Mouse (Mus musculus) thymus, postnatal 0 days (tissue): ENCODE data around the gene Dnttip2. TPM values are rescaled to one million over a fixed set of nuclear protein-coding genes. Genes with fewer than 3 reads are reported as not detected.
"Not testable (repeated sequence)": the region's sequence is repeated elsewhere in the genome, so short reads cannot be mapped to it uniquely, and the experiment has no call there.

Experiments
- DNase-seq: peaks from one replicate; pipeline ENCODE4 v3.0.0-alpha.2; 2015; ENCODE audit warnings: low spot score
- polyA plus RNA-seq: library from polyadenylated mRNA; unstranded; fragments of >200 nt; fragmentation: Nextera tagmentation; extraction: Ambion mirVana; gene quantifications from 2 replicates; pipeline ENCODE4 v1.2.1, GENCODE M21; 2015

Gene Dnttip2
- polyA plus RNA-seq, 1 experiment from 2014 or later, result 71.5 TPM

DNA sequence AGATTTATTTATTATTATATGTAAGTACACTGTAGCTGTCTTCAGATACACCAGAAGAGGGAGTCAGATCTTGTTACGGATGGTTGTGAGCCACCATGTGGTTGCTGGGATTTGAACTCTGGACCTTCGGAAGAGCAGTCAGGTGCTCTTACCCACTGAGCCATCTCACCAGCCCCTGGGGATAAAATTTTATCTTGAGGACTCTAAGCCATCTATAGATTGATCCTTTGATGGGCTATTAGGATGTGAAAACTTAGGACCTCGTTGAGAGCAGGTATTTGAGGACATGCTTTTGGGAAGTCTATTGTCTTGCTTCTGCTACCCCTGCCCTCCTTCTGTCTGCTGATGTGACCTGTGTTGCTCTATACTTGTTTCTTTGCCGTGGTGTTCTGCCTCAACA lies 15.2 kb downstream of the Dnttip2 start:
- DNase-seq, result not testable (repeated sequence)

GRCm38 (mm10) chr3:122290696-122291095 lies 16.5 kb downstream of the Dnttip2 start:
- no peak for DNase-seq

DNA sequence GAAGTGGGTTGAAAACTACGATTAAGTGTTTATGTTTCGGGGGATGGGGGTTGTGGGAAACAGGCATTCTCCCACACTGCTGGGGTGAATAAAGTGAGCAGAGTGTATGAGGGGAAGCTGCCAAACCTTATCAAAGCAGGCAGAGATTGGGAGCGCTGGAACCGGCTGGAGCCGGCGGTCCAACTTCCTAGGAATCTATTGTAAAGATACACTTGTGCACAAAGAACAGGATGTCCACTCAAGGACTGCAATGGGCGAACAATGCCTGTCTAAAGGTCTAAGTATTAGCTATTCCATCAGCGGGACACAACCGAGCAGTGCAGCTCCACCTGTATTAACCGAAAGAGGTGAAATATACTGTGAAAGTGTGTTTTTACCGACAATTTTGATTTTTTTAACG lies 17.6 kb downstream of the Dnttip2 start:
- no peak for DNase-seq

DNA sequence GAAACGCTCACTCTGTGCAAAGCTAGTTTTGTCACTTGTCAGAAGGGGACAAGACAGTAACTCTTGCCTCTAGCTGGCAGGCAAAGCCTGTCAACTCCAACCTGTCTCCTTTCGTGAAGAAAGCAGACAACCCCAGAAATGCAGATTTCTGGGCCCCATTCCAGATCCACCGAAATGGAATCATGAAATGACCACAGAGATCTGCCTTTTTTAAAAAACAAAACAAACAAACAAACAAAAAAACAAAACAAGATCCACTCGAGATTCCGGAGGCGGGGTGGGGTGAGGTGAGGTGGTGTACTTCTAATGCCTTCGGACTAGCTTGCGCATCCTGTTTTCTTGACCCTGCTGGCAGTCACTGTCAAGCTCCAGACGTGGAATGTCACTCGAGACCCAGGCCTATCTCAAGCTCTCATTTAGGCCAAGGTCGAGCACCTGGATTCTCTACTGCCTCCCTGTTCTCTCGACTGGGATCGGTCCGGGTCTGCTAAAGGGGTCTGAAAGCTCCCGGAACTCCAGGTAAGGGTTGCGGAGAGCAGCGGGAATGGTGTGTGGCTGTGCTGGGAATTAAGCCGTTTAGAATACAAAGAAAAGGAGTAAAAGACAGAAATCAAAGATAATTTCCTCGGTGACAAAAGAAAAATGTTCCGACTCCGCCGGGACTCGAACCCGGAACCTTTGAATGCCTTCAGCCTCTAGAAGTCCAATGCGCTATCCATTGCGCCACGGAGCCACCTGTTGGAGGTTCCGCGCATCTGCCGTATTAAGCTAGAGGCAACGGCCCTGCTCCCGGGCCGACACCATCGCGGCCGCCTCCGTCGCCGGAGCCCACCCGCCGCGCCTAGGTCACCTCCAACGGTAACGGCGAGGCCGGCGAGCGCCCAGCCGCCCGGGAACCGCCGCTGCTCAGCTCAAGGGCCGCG lies 18.4 kb downstream of the Dnttip2 start:
- peak; percentile 93 for DNase-seq

DNA sequence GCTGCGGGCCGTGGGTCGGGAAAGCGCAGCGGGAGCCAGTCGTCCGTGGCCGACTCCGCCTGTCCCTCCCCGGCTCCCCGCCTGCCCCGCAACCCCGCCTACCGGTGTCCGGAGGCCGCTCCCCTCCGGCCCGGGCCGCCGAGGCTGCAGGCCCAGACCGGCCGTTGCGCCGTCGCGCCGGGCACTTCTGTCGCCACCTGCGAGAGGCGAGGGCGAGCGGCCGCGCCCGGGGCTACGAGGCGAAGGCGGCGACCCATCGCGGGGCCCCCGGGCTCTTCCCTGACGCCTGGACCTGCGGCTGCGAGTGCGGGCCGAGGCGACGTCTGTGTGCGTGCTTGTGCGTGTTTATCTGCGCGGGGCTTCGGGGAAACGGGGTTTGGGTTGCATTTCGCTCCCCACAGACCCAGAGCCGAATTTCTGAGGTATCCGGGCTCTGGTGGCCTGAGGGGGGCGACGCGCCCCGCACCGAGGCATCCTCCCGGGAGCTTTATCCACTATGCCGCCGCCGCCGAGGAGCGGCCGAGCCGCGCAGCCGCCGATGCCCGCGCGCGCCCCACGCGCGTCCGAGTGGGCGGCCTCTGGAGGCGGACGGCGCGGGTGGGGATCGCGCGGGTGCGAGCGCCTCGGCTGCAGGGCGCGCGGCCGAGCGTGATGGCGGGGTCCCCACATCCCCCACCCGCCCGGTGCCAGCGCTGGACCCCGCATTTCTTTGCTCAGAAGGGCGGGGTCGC lies 19.2 kb downstream of the Dnttip2 start:
- no peak for DNase-seq

DNA sequence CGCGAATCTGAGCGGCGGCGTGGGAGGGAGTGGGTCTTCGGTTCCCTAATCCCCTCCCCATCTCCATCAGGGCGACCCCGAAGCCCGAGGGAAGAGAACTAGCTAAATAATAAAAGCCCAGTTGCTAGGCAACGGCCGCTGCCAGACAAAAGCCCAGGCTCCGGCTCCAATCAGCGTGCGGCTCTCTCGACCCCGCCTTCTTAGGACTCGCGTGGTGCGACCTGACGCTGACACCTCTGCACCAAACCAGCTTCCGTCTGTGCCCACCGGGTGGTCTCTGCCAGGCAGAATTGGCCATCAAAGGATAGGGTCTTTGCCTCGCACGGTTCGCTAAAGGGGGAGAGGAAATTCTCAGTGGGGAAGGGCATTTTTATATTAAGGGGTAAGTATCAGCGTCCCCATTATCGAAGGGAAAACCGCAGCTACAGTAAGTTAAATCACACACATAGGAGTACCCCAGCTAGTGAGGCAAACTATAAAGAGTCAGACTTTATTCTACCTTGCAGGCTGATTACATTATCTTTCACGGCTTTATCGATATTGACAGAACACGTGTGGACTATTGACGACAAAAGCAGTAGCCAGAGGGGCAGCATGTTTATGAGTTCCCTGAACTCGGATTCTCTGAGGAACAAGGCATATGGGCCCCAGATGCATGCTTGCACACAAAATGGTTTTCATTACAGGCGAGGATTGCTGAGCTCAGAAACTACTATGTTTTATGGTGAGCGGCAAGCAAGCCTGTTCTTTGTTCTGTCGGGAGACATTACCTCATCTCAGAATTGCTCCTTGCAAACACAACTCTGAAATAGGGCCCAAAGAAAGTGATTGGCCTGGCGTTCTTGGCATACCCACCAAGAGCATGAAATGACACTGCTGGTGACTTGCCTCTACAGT lies 20.0 kb downstream of the Dnttip2 start, which contains the start of gene Bcar3:
Bcar3 (plus strand) TSS at position 183 of the 897 bp plus-strand sequence.
- peak; percentile 94 for DNase-seq

- peak; percentile 83 for DNase-seq
These were observed 21.3 kb downstream of the Dnttip2 start for GRCm38 (mm10) chr3:122295511-122295910.

- no peak for DNase-seq
These were observed 22.8 kb downstream of the Dnttip2 start for GRCm38 (mm10) chr3:122296979-122297378.

DNA sequence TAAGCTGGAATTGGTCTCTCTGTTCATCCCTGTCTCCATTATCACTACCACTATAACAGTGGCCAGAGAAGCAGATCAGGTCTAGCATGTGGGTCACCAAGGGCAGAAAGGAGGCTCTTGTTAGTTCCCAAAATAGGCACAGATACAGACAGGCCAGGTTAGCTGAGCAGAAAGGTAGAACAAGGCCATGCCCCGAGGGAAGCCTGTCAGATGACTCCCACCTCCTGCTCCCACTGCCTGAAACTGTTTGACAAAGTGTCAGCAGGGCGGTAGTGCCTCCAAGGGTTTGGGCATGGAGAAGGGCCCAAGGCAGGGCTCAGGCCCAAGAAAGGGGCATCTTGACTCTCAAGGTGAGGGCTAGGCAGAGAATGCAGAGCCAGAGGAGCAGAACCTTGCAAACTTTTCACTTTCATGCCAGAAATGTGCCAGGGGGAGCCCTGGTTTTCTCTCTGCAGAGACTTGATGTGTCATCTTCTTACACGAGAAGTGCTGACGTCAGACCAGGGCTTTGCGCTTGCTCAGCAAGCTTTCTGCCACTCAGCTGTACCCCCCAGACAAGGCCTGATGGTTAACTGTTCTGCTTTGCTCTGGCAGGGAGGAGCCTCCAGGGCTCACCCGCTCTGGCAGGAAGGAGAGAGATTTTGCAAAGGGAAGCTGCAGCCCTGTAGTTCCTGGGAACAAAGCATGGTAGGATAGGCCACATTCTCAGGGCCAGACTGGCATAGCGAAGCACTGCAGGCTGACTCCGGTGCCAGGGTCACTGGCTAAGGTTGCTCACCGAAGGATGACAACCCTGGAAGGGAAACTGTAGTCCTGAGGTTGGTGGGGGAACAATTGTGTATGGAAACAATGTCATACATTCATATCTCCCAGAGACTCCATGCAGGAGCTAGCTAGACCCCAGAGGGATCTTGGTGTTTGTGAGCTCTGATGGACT lies 27.1 kb downstream of the Dnttip2 start:
- peak; percentile 70 for DNase-seq

DNA sequence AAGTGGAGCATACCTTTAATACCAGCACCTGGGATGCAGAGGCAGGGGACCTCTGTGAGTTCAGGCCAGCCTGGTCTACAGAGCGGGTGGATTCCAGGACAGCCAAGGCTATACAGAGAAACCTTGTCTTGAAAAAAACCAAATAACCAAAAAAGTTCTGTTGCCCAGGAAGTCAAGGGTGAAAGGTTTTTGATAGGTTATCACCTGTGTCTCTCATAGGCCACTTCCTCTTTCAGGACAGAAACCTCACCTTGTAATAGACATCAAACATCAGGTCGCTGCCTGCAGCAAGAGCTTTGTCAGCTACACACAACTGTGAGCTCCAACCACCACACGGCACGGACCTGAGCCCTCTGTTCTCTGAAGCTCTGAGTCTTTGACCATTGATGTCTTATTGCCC lies 30.4 kb downstream of the Dnttip2 start:
- no peak for DNase-seq

GRCm38 (mm10) chr3:122307894-122308671 lies 33.9 kb downstream of the Dnttip2 start:
- DNase-seq, result no peak

GRCm38 (mm10) chr3:122308981-122309380 lies 34.8 kb downstream of the Dnttip2 start:
- peak; percentile 35 for DNase-seq

GRCm38 (mm10) chr3:122312078-122312477 lies 37.9 kb downstream of the Dnttip2 start:
- peak; percentile 65 for DNase-seq

- no peak for DNase-seq
These were observed 38.9 kb downstream of the Dnttip2 start for GRCm38 (mm10) chr3:122312936-122313629.

- DNase-seq, result no peak
These were observed 39.7 kb downstream of the Dnttip2 start for GRCm38 (mm10) chr3:122313936-122314335.

- no peak for DNase-seq
These were observed 42.4 kb downstream of the Dnttip2 start for GRCm38 (mm10) chr3:122316621-122317020.

- DNase-seq, result no peak
These were observed 43.2 kb downstream of the Dnttip2 start for GRCm38 (mm10) chr3:122317339-122317738.

DNA sequence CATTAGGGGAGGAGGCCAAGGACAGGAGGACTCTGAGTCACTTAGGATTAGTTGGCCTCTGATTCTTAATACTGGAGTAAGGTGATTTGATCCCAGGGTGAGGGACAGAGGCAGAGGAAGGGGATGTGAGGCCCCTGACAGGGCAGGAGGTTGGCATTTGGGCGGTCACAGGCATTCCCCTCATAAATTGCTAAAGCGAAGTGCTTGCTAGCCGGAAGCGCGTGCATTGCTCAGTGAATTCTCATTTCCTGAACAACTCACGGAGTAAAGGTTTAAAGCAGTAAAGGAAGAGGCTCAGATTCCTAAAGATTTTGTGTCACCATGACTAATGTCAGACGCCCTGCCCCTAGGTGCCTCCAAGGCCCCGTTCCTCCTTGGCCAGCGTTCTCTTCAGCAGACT lies 48.0 kb downstream of the Dnttip2 start:
- no peak for DNase-seq

- no peak for DNase-seq
These were observed 49.7 kb downstream of the Dnttip2 start for GRCm38 (mm10) chr3:122323841-122324240.
